Mouse (Mus musculus) 3T3-L1 (cell line): ENCODE results near the gene 6430628N08Rik.

ENCODE experiments used
- DNase-seq: peaks from one replicate; pipeline ENCODE4 v3.0.0-alpha.2; 2015; ENCODE audit warnings: low read depth, low spot score

6430628N08Rik gene

DNA sequence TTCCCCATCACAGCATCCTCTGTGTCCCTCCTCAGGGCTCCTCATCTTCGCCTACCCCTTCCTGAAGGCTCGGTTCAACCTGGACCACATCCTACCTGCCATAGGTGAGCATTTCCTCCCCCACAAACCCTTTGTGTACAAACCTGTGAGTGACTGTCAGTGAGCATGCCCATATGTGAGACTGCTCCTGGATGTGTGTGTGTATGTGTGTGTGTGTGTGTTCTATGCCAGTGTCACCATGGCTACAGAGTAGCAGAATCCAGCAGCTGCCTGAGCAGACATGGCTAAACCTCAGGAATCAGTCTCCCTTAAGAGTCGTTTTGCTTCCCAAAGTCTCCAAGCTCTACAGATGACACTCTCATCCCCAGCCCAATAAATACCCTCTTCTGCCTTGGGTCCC lies 4.6 kb upstream of the 6430628N08Rik start:
- no peak for DNase-seq

DNA sequence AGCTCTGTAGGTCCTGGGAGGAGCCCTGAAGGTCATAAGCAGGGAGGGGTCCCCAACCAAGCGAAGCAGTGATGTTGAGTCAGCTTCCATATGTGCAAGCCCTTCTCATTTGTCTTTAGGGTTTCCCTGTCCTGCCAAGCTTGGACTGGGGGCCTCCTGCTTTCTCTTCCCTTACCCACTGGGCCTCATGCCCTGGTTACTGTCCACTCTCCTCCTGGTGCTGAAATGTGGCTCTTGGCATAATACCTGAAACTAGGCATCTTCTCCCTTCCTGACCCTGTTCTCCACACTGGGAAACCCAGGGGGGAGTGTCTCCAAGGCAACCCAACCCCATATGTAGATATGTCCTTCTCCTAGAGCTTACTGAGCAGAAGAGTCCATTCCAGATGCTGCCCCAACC lies 3.6 kb upstream of the 6430628N08Rik start:
- DNase-seq, result peak; percentile 27

DNA sequence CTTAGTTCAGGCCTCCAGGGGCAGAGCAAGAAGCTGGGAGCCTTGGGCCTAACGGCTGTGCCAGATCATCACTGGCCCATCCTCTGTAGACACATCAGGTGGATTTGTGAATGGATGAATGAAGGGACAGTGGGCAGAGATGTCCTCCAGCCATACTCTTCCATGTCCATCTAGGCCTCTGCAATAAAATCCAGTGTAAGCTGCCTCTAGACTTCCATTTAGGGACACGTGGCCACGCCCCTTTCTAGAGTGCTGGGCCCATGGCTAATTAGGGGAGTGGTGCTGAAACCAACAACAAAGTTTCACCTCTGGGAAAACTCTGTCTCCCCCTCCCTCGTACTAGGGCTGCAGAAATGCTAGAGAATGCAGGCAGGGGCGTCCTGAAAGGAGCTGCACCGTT lies 399 bp upstream of the 6430628N08Rik start:
- DNase-seq, result no peak

DNA sequence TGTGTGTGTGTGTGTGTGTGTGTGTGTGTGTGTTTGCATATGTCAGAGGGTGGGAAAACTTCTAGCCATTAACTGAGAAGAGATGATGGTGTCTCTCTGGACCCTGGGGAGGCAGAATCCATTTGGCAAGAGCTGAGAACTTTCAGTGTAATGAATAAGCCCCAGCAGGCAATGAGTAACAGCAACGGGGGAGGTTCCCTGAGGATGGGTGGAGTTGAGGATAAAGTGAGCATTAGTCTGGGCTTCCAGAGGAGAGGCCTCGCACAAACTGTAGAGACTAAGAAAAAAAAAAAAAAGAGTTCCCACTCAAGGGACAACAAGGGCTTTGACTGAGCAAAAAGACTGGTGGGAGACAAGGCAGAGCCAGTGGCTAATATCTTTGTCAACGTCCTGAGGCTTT lies 3.8 kb downstream of the 6430628N08Rik start:
- DNase-seq, result peak; percentile 46

DNA sequence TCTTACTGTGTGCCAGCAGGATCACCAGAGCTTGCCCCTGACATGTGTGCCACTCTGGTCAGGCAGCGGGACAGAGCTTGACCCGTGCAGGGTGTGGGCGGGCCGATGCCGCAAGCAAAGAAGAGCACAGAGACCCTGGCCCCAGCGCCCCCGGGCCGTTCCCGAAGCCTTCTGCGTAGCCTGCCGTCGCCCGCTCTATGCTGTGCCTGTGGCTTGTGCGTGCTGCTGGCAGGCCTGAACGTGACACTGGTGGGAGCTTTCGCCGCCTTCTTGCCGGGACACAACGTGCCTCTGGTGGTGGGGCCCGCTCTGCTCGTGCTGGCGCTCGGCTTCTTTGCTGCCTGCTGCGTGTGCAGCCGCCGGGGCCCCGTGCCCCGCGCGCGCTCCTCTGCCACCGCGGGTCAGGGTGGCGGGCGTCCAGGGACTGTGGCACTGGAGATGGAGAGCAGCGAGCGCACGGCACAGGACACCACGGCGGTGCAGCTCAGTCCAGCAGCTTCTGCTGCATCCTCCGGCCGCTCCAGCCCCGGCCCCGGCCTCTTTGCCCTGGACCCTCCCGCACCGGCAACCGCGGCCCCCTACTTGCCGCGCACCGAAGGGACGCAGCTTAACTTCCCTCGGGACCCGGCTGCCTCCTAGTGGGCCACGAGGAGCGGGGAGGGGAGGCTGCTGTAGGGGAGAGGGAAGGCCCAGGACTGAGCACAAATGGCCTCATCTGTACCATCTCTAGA lies 7.6 kb downstream of the 6430628N08Rik start:
- no peak for DNase-seq

DNA sequence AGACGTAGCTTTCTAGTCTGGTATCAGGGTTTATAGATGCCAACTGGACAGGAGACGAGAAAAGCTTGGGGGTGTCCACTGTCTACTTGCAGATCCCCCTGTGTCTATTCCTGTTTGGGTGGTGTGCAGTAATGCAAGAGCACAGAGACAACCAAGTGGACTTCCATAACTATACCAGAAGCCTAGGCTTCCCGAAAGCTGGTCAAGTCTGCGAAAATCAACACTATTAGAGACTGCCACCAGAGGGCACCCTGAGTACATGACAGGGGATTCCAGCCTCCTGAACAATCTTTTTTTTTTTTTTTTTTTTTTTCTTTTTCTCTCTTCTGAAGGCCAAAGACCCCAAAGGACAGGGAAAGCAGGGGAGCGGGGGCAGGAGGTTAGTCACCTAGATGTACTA lies 12.4 kb downstream of the 6430628N08Rik start:
- DNase-seq, result peak; percentile 87

DNA sequence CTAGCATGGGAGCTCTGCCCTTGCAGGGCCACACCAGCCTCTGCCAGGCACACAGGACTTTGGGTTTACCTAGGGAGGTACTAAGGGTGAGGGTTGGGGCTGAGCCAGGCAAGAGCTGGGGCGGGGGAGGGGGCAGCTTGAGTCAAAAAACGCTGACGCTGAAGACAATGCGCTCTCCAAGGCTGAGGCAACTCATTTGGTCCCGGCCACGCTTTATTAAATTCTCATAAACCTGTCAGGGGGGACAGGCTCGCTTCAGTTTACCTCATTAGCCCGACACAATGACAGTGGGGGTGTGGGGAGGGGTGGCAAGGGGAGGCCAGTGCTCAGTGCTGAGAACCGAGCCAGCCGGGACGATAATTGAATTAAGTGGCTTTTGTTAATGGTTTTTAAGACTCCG lies 13.9 kb downstream of the 6430628N08Rik start:
- no peak for DNase-seq

DNA sequence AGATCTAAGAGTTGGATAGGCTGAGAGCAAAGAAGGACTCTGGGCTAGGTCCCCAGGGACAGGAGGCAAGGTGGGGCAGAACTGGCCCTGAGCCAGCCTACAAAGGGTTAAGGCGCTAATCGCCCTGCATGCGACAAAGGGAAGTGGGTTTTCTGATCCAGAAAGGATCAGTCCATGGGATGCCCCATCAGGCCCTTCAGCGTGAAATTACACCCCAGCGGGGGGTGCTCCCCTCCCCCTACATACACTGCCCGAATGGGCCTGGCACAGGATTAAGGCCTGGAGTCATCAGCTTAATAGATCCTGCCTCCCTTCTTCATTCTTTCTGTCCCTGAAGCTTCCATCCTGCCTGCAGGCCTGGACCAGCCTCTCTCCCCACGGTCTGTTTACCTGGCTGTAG lies 15.2 kb downstream of the 6430628N08Rik start:
- DNase-seq, result no peak

DNA sequence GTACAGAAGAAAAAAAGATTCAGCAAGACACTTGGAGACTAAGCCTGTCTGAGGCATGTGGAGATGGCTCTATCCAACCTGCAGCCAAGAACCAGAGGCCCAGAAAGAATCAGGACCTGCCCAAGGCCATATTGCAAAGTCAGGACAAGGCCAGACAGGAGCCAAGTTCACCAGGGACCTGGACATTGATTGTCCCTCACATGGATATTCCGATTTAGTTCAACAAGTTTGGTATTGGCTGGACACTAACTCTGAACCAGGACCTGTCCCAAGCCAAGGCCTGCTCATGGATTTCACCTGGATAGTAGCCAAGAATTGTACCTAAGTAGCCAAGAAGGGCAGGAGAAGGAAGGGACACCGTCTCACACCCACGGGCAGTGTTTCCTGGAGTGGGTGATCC lies 16.3 kb downstream of the 6430628N08Rik start:
- no peak for DNase-seq

DNA sequence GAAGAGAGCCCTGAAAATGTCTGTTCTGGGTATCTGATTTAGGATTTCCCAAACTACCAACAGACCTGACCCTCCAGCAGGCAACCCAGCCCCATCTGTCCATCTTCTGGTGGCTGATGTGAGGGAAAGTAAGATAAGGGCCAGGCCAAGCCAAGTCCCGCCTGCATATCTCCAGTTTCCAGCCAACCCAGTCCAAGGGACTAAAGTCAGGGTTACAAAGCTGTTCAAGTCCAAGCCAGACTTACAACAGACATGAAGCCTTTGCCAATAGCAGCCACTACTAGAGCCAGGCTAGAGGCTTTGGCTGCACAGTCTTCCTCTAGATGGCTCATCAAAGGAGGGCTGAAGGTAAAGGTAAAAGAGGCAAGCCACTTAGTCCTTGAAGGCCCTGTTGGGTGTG lies 17.5 kb downstream of the 6430628N08Rik start:
- DNase-seq, result peak; percentile 27

DNA sequence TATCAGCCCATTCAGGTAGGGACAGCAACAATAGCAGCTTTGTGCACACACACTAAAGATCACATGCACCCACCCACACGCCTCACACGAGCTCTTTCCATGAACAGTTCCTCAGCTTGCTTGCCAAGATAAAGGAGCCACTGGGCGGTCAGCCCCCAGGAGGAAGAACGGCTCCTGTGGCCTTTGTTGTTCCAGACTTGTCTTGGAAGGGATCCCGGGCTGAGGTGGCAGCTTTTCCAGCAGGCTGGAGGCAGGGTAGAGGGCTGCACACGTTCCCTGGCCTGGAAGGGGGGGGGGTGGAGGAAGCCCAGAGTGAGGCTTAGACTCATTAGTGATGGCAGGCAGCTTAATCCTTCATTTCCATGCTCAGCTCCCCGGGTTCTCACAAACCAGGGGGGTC lies 18.2 kb downstream of the 6430628N08Rik start:
- peak; percentile 44 for DNase-seq

DNA sequence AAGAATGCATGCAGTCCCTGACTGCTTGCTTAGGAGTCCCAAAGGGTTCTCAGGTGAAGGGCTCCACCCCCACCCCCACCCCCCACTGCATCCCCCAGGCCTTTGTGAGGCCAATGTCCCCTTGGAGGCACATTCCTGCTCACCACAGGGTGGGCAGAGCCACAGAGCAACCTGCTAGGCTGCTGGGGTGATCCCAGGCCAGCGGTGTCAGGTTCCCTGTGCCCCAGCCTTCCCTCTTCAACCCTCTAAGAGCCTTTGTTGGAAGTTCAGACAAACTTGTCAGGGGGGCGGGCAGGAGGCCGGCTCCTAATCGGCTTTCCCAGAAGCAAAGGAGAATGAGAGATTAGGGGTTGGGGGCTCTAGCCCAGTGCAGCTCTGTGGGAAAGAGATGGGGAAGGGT lies 21.1 kb downstream of the 6430628N08Rik start:
- no peak for DNase-seq

DNA sequence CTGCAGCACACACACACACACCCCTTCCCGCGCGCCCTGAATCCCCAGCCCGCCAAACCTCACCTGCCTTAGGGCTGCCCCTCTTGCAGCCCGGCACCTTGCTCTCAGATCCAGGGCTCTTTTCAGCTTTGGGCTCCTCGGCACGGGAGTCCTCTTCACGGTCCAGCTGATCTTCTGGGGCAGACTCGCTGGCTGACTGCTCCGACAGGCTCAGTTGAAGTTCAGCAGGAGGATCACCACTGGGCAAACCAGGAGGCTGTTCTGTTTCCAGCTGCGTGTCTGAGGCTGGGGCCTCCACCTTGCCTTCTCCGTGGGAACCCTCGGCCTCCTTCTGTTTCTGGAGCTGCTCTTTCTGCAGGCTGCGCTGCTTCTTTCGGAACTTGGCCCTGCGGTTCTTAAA lies 29.4 kb downstream of the 6430628N08Rik start:
- no peak for DNase-seq

DNA sequence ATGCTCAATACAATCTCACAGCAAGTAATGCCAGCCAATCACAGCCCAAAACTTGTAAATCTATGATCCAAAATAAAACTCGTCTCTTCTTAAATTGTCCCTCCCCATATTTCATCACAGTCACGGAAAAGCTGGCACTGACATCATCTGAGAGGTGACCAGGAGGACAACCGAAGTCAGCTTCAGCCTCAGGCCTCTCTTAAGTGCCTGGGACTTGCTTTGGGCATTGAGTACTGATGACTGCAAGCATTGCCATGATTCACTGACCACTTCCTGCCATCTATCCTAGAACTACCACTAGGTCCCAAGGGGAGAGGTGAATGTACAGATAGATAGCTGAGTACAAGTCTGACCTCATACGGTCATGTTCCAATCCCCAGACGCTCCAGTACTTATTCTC lies 32.2 kb downstream of the 6430628N08Rik start:
- peak; percentile 95 for DNase-seq

DNA sequence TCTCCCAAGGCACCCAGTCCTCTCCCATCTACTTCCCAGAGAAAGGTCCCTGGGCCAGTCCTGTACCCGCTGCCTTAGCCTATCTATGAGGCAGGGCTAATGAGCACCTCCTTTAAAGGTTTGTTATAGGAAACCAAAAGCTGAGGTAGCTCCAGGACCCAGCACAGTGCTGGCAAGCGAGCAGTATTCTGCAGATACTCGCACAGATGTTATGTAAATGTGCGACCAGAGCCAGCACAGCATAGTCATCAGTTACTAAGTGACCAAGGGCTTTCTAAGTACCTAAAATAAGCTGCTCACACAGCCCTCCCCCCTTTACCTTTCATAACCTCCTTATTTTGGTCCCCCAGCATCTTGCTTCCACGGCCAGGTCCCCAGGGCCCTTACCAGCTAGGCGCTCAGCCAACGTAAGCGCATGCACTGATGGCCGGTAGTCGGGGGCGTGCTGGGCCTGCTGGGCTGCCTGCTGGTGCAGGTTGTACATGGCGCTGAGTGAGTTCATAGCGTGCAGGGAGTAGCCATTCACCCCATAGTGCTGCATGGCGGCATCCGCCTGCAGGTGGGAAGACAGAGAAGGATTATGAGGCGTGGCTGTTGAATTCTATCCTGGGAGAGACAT lies 32.9 kb downstream of the 6430628N08Rik start:
- peak; percentile 62 for DNase-seq

DNA sequence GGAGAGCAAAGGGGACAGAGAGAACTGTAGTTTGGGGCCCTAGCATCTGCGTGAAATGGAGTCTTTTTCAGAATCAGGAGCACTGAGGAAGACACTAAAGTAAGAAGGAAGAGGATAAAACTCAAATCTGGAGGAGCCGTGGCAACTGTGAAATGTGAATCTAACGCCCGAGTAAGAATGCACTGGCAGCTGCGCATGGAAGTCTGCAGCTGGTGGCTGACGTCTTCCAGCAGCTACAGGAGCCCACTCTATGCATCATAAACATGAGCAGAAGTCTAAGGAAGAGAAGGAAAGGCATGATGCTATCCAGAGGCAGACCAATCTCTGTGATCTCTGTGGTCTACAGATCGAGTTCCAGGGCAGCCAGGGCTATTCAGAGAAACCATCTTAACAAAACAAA lies 37.2 kb downstream of the 6430628N08Rik start:
- DNase-seq, result no peak

DNA sequence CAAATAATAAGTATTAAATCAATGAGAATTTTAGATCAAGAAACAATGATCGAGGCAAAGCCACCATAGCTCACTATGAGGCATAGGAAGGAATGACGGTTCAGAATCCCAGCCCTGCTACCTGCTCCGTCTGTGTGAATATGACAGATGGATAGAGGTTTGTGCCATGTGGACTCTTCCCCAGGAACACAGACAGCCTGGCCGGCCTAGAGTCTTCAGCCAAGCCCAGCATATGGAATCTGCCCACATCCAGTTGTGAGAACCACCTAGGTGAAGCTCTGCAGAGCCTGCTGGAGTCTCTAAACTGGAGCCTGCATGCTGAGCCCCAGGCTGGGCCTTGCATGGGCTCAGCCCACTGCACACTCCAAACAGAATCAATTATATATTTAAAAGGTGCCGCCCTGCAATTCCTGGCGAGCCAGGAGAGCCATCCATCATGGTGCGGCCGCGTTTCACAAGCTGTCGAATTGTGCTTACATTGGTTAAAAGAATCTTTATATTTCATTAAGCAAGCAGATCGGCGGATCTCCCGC lies 41.2 kb downstream of the 6430628N08Rik start:
- DNase-seq, result no peak

DNA sequence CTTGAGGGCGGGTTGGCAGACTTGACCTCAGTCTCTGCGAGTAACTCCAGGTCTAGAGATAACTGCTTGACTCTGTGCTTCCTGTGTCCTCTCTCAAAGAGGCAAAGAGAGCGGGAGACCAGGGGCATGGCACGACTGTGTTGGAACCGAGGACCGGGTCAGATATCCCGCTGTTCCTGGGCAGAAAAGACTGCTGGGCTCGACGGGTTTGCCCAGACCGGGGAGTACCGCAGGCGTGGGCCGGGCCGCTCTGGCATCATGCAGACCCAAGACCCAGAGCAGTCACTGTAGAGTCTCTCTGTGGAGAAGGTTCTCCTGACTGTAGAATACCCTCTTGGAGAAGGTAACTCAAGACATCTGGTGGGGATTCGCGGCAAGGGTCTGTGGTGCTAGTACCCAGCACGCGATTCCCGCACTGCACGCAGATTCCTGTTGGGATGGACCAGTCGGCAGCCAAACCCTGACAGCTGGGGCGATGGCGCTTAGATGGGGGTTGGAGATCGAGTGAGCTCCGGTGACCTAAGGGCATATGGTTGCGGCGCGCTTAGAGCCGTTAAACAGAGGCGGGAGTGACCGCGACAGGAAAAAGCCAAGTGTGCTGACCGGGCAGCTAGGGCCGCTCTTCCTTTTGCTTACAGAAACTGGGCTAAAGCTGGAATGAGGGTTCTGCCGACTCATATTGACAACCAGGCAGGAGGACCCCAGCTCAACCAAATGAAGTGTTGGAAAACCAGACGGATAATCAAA lies 45.5 kb downstream of the 6430628N08Rik start:
- DNase-seq, result no peak

DNA sequence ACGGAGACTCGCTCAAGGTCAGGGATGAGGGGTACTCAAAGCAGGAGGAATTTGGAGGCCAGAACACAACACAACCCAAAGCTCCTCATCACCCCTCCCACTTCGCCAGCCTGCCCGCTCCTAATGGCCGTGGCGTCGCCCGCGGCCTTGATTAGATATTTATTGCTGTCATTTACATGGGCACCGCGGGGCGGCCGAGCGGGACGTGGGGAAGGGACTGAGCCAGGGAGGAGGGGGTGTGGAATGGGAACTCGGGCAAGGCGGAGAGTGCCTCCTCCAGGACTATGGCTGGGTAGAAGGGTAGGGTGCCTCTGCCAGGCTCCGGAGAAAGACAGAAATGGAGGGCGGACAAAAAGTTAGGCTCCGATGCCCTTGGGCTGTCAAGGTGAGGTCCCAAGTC lies 46.2 kb downstream of the 6430628N08Rik start:
- DNase-seq, result no peak

DNA sequence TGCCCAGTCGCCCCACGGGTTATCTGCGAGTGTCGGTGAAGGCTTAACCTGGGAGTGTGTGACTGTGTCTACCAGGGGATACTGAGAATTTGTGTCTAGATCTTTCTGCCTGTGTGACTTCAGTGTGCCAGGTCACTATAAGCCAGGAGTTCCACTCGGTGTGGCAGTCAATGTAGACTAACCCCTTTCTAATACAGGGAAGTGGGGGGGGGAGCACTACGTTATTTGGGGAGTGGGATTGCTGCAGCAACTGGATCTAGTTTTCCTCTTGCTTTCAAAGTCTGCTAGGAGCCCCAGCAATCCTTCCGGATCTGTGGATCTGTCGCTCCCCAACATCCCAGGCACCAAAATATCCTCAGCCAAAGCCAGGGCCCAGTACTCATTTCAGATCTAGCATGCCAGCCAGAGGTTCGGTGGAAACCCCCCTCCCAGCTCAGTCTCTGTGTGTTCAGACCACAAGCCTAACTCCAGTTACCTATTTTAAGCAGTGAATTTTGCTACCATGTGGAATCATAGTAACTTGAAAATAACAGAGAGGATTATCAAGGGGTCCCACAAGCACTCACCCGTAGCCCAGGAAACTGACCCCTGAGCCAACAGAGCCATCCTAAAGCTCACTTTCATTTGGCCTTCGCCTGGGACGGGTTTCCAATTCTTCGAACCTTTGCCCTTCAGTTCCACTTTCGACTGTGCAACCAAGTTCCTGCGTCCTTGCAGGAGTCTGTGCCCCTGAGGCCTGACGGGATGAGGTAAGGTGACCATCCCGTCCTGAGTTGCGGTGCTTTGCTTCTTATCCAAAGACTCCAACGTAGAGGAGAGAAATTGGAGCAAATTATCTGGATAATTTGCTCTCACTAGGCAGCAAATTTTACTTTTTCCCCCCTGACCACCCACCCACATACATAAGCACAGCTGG lies 46.9 kb downstream of the 6430628N08Rik start:
- DNase-seq, result no peak
